Mouse (Mus musculus): ENCODE measurements around the gene Krtcap2.

Gene Krtcap2

DNA sequence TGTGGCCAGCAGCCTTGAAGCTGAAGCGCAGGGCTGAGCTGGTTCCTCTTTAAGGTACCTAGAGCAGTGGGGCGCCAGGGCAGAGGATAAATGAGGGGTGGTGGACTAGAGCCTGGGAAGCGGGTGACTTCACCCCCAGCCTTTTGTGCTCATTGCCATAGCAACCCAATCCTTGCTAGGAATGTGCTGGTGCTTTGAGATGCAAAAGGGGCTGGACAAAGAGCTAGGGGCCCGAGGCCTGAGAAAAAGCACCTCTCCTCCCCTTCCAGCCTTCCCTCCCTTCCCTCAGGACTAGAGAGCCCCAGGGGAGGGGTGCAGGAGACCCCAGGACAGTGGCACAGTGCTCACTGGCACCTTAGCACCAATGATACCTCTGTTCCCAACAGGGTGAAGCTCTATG is 19.8 kb upstream of the Krtcap2 start:
- no peak for DNase-seq

DNA sequence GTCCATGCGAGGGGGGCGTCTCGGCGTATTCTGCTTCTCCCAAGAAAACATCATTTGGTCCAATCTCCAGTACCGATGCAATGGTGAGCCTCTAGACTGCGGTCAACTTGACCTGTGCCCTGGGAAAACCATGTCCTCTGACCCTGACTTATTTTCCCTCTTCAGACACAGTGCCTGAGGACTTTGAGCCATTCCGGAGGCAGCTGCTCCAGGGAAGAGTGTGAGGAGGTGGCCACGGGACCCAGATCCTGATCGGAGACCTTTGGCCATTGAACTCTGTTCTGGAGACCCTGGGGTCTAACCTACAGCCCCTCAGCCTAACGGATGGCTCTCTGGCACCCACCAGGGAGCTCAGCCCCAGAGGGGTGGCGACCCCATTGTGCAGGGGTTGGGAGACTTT is 19.4 kb upstream of the Krtcap2 start:
- DNase-seq, result no peak

DNA sequence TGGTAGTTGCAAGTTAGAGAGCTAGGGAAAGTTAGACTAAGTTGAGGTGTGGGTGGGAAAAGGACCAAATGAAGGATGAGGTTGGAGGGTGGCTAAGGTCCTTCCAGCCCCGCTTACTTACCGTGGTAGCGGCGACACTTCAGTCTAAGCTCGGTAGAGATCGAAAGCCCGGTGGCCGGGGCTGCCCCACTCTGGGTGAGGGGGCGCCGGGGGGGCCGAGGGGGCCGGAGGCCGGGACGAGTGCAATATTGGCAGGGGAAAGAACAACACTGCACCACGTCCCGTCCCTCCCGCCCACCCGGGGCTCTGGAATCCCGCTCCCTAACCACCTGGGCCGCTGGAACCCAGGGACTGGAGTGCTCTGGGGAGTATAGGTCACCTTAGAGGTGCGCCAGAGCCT is 18.9 kb upstream of the Krtcap2 start, which contains the start of gene Mtx1:
TSS of gene Mtx1 (minus strand) at position 189 of the 400 bp plus-strand sequence.
- no peak for DNase-seq

DNA sequence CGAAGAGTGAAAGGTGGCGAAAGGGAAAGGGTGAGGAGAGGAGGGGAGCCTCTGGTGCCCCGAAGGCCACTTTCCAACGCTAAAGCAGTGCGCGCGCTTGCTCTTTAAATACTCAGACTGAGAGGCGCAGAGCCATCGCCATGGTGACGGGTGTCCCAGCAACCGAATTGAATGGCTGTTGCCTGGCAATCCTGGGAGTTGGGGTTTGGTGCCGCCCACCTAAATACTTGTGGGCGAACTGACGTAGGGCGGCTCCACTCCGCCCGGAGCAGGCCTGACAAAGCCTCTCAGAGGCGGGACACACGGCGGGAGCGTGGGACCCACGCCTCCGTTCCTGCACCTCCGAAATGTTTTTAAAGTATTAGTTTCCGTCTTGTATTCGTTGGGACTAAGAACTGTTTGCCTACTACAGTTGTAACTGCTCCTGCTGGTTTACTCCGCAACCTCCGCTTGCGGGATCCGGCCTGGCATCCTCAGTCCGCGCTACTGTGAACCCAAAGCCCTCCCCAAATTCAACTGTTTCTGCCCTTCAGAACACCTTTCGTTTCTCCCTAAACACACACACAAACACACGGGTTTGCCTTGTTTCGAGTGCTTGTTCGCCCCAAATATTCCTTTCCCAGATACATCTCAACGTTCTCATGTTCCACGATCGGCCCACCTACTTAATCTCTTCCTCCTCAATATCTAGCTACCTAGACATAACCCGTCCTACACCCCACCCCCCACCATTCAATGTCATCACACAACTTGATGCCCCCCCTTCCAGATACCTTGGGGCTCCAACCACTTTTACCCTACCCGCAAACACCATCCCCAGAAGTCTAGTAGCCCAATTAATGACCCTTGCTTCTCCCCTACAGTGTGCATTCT is 18.2 kb upstream of the Krtcap2 start:
- peak; percentile 85 for DNase-seq

DNA sequence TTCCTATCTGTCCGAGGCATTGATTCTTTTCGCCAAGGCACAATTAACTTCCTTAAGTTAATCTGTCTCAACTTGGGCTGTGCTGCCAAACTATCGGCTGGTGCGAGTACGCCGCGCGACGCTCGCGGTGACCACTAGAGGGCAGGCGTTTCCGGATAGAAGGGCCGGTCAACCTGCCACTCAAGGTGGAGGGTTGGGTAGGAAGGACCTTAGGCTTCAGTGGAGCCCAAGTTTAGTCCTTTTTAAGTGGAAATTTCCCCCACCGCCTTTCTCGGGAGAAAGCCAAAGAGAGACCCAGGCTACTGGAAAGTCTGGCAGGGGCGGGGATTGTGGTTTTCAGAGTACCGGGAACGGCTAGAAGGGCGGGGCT is 17.6 kb upstream of the Krtcap2 start:
- DNase-seq, result peak; percentile 88

DNA sequence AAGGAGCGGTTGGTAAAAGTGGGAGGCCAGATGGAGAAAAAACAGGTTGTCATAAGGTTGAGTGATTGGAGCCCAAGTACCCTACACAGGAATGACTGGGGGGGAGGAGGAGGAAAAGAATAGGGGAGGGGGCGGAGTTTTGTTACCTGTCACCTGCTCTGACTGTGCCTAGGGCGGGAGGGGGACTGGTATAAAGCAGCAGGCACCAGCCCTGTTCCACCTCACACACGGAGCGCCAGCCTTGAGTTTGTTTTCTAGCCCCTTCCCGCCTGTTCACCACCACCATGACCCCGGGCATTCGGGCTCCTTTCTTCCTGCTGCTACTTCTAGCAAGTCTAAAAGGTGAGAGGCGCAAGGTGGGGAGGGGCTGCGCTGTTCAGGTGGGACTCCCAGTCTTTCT is 16.9 kb upstream of the Krtcap2 start, which contains the start of gene Muc1:
TSS of gene Muc1 (plus strand) at position 222 of the 400 bp plus-strand sequence.
- no peak for DNase-seq

DNA sequence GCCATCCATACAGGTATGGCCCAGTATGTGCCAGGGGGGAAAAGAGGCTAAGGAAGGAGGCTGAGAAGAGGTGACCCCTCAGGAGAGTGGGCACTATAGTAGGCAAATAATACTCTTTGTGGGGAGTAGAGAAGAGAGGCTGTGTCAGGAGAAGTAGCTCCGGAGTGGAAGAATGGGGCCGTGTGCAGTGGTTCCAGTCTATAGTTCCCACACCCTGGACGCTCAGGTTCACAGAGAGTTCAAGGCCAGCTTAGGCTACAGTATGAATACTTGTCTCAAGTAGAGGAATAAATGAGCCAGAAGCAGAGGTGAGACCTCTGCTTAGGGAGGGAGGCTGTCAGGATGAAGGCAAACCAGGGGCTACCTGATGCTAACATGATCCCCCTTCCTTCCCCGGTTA is 16.5 kb upstream of the Krtcap2 start:
- DNase-seq, result no peak

DNA sequence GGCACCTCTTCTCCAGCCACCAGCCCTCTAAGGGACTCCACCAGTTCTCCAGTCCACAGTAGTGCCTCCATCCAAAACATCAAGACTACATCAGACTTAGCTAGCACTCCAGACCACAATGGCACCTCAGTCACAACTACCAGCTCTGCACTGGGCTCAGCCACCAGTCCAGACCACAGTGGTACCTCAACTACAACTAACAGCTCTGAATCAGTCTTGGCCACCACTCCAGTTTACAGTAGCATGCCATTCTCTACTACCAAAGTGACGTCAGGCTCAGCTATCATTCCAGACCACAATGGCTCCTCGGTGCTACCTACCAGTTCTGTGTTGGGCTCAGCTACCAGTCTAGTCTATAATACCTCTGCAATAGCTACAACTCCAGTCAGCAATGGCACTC is 15.2 kb upstream of the Krtcap2 start:
- no peak for DNase-seq

DNA sequence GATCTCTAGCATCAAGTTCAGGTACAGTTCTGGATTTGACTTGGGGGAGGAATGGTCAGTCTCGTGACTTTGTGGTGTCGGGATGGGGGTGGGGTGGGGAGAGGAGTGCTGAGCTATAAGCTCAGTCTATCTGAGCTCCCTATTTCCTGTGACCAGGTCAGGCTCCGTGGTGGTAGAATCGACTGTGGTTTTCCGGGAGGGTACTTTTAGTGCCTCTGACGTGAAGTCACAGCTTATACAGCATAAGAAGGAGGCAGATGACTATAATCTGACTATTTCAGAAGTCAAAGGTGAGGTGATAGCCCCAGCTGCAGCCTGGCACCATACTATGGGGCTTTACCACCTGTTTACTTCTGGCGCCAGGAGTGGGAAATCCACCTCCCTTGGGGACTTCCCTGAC is 14.4 kb upstream of the Krtcap2 start:
- DNase-seq, result no peak

DNA sequence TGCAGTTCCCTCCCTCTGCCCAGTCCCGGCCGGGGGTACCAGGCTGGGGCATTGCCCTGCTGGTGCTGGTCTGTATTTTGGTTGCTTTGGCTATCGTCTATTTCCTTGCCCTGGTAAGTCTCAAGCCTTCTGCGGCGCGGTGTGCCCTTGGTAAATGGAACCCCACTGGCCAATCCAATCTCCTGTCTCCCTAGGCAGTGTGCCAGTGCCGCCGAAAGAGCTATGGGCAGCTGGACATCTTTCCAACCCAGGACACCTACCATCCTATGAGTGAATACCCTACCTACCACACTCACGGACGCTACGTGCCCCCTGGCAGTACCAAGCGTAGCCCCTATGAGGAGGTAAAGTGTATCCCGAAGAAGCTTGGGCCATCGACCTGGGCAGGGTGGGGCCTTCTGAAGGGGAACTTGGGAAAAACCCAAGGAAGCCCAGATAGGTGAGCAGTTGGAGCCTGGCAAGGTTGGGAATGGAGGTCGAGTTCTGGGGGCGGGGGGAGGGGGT is 13.9 kb upstream of the Krtcap2 start:
- DNase-seq, result no peak

DNA sequence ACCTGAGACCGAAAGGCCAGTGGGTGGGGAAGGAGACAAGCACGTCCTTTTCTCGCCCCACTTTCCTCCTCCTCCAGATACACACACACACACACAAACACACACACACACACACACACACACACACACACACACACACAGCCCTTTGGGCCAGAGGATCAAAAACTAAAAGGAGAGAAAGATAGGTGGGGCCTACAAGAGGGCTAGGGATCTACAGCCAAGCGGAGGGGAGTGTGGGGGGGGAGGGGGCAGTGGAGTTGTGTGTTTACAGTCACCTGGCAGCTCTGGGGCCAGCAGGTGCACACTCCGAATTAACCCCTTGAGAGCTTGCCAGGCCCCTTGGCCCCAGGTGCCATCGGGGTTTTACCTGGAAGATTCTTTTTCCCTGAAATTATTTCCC is 13.2 kb upstream of the Krtcap2 start:
- no peak for DNase-seq

DNA sequence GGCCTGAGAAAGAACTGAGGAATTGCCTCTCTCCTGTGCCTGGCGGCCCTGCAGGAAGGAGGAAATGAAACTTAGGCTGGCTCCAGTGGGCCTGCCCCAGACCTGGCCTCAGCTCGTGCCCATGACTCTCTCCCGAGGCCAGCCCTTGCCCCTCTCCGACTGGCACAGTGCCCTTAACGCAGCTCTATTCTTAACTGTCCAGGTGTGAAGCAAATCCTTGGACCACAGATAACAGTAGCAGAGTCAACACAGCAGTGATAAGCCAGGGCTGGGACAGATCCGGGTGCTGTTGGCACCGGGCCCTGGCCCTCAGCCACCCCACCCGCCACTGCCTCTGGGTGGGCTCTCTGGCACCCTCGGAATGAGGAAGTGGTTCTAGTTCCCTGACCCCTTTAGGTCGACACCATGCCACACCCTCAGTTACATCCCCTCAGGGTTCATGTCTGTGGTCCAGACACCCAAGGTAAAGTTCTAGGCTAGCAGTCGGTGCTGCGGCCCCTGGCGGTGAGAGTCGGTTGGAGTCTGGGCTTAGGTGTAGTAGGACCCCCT is 12.1 kb upstream of the Krtcap2 start:
- no peak for DNase-seq

DNA sequence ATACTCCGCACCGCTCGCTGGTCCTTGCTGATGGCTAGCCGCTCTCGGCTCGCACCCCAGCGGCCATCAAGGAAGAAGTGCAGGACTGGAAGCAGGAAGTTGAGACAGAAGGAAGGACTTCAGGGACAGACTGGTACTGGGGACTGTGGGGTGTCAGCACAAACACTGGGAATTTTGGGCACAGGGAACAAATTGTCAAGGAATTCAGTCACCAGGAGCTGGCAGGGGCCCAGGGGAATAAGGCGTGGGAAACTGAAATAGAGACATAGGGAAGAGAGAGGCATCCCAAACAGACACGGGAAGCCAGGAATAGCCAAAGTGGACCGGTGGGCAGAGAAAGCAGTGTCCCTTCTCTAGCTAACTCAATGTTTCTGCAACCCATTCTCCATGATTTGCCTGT is 9.2 kb upstream of the Krtcap2 start:
- no peak for DNase-seq

DNA sequence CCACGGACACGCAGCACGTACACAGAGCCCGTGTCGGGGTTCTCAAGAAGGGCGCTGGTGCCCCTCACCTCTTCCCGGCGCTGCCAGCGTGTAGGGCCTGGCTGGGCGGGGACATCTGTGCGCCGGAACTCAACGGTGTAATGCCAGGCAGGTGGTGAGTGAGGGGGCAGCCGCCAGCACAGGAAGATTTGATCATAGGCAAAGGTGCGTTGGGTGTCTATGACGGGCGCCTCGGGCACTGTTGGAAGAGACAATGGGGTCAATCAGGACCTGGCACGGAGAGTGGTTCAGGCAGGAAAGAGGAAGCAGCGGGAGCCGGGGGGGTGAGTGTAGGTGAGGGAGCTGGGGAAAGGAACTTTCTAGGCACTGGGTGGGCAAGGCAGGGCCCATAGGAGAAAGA is 8.1 kb upstream of the Krtcap2 start:
- DNase-seq, result no peak

DNA sequence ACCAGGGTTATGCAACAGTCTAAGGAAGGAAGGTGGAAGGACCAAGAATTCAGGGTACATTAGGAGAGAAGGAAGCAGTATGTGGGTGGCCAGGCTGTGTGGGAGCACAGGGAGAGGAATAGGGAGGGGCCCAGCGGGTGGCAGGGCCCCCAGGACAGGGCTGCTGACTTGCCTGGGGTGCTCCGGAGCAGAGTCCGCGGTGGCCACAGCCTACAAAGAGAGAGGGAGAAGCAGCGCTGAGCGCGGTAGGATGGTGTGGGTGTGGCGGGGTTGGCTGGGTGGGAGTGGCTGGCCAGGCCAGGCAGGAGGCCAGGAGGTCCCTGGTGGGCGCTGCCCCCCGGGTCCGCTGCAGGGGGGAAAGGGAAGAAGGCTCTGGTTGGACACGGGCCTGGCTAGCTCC is 7.3 kb upstream of the Krtcap2 start:
- DNase-seq, result no peak

DNA sequence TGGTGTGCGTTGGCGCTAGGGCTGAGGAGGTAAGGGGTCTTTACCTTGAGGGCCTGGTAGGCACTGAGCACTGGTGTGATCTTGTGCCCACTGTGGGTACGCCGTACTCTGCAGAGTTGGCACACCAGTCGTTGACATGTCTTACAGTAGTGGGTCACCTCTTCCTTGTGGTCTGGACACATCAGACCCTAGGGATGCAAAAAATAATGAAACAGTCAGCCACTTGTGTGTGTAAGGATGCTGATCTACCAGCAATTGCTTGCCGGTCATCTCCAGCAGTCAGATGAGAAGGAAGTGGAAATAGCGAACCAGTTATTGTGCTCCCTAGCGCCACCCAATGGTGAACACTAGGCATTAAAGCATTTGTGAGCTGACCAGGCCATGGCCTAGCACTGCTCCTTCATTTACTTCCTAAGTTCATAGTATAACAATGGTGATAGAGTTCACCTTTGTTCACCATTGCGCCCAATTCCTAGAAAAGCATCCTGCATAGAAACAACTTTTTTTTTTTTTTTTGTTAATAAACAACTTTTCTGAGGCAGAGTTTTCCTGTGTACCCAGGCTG is 3.4 kb upstream of the Krtcap2 start:
- peak; percentile 72 for DNase-seq

DNA sequence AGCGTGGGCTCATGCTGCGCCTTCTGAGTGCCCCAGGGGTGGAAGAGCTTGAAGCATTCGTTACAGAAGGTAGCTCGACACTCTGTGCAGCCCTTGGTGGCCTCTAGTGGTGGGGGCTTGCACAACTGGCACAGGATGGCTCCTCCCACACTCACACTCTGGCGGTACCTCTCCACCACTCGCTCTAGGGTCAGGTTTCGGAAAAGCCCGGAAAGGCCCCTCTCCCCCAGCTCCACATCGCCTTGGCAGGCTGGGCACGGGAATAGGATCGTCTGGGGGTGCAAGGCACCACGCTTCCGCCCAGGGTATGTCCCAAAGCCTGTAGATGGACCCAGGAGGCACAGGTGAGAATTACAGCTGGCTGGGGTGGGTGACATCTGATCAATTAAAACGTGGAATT is 2.2 kb upstream of the Krtcap2 start:
- peak; percentile 35 for DNase-seq

DNA sequence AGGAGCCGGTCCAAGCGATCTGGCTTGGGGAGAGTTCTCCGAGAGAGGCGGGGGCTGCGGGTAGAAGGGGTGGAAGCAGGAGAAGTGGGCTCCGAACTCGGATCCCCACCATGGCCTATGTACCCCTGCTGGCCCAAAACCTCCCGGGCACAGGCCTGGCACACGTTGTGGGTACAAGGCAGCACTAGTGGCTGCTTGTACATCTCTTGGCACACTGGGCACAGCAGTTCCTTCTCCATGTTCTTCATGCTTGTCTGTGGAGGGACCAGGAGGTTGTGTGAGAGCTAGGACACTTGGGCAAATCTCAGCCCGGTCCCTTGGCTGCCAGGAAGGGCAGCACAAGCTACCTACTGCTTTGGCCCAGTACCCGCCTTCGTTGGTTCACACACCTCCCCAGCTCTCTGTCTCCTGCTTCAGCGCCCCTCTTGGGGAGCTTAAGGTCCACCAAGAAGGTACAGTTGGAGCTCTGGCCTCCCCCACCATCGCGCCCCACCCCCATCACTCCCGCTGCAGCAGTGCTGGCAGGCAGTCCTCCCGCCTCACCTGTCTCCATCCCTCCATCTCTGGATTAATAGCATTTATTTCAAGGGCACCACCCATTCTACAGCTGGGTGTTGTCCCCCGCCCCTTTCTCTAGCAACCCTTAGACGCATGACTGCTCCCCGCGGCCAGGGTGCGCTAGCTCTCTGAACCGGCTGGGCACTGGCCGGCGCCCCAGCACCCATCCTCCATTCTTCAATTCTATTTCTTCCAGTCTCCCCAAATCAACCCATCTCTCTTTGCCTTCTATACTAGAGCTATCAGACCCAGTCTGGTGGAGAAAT is 1.4 kb upstream of the Krtcap2 start:
- DNase-seq, result no peak

DNA sequence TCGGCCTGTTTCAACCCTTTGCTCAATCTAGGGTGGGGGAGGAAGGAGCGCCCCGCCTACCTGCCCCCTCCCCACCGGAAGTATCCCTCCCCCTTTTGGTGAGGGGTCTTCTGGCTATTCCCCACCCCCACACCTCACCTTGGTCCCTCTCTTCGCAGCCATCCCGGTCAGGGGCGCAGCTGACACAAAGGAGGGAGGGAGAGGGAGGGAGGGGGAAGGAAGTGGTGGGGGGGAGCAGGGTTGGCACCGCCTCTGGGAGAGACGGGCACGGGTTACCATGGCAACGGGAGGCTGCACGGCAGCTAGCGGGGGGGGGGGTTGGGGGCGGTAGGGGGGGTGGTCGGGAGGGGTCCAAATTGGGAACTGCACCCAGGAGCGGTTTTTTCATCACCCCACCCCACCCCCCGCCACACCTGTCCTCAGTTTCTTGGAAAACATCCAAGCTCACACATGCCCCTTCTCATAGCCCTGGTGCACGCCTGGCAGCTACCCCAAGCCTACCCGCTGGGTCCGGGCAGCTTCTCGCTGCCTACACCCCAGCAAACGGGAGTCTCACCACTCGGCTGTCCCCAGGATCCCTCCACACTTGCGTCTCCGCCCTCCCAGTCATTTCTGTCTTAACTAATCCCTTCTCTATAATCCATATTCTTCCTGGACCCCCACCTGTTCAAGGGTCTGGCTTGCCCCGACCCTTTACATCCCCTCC is 631 bp upstream of the Krtcap2 start:
- peak; percentile 90 for DNase-seq

DNA sequence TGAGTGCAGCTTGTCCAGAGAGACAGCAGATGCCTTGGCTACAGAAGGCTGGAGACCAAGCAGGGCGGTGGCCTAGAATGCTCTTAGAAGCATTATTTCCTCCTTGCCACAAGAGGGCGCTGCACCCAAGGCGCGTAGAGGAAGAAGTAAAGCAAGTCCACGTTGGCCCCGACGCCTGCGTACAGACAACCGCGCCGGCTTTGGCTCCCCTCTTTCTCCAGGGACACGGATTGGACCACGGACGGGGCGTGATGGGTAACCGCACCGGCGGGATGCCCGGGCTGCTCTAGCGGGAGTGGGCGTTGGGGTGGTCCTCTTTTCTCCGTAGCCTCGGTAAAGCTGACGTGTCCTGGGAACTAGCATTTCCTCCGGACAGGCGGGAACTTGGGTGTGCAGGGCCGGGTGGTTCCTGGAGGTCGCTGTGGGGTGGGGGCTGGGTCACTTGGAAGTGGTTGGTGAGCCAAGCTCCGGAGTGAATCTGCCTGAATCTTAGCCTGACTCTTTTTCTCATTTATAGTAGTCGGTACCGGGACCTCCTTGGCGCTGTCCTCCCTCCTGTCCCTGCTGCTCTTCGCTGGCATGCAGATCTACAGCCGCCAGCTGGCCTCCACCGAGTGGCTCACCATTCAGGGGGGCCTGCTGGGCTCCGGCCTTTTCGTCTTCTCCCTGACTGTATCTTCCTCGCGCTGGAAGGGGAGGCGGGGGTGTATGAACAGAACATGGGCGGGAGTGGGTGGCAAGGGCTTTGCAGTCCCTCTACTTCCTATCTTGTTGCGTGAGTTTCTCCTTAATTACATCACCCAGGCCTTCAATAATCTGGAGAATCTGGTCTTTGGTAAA is 715 bp downstream of the Krtcap2 start, which contains the start of gene Trim46:
TSS of gene Trim46 (minus strand) at position 49 of the 840 bp plus-strand sequence.
- DNase-seq, result peak; percentile 93

DNA sequence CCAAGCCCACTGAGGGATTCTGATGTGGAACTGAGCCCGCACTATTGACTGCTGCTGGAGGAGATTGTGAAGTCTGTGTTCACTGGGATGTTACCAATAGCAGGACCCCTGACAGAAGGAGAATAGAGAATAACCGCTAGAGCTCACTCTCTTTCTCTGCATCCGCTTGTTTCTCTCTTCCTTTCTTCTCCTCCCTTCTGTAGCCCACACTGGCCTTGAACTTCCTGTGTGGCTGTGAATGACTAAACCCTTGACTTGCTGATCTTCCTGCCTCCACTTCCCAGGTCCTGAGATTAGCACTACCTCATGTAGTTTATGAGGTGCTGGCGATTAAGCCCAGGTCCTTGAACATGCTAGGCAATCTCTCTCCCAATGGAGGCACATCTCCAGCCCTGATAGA is 1.7 kb downstream of the Krtcap2 start:
- DNase-seq, result no peak
